Mouse (Mus musculus): ENCODE data around the gene Bicc1. TPM values are rescaled to one million over a fixed set of nuclear protein-coding genes. Genes with fewer than 3 reads are reported as not detected.

Gene Bicc1
- polyA plus RNA-seq, 1 experiment, result 69.0 TPM

GRCm38 (mm10) chr10:71140281-71140845, 19.1 kb downstream of the Bicc1 start:
- TF ChIP-seq POLR2A (IDR thresholded peaks at IDR 0.05; ENCODE audit: low read depth, low read length) (no peak), CTCF (conservative IDR thresholded peaks at IDR 0.05; ENCODE audit: insufficient read depth, insufficient read length, low read depth, low read length) (no peak)
- DNase-seq, result peak; percentile 53
- H3K36me3 ChIP-seq (ENCODE audit: control insufficient read depth, insufficient read depth, low read length), result no peaks in the 10 kb centered on the region; the same call in 1 of the 2 replicates
- H3K4me3 ChIP-seq (ENCODE audit: insufficient read depth, low read depth, low read length), result no peak overlapping the region
- 51% methylated on average over 6 of the region's 6 CpGs for WGBS
- no peaks in the 10 kb centered on the region for H3K27me3 ChIP-seq (replicated peaks; ENCODE audit: control insufficient read depth, insufficient read depth, low read length)
- peak overlapping the region; percentile 81 for H3K27ac ChIP-seq (ENCODE audit: insufficient read depth, low read depth, low read length)
- H3K4me1 ChIP-seq (ENCODE audit: control insufficient read depth, insufficient read depth, low read length), result peaks cover 25% of the 10 kb centered on the region

GRCm38 (mm10) chr10:71138852-71139197, 20.7 kb downstream of the Bicc1 start:
- no peak for DNase-seq
- WGBS, result 74% methylated on average over 2 of the region's 2 CpGs
- Histone ChIP-seq H3K27me3 (replicated peaks; ENCODE audit: control insufficient read depth, insufficient read depth, low read length) (no peaks in the 10 kb centered on the region), H3K4me3 (ENCODE audit: insufficient read depth, low read depth, low read length) (no peak overlapping the region), H3K4me1 (ENCODE audit: control insufficient read depth, insufficient read depth, low read length) (peaks cover 26% of the 10 kb centered on the region), H3K27ac (ENCODE audit: insufficient read depth, low read depth, low read length) (0 out of 2 replicates have a peak overlapping the region, but pooled peaks have one; percentile 2), H3K36me3 (ENCODE audit: control insufficient read depth, insufficient read depth, low read length) (no peaks in the 10 kb centered on the region; the same call in 1 of the 2 replicates)
- no peak for TF ChIP-seq CTCF (conservative IDR thresholded peaks at IDR 0.05; ENCODE audit: insufficient read depth, insufficient read length, low read depth, low read length)
- TF ChIP-seq POLR2A (IDR thresholded peaks at IDR 0.05; ENCODE audit: low read depth, low read length), result no peak

GRCm38 (mm10) chr10:71138132-71138851, 21.2 kb downstream of the Bicc1 start:
- no peaks in the 10 kb centered on the region for H3K36me3 ChIP-seq (ENCODE audit: control insufficient read depth, insufficient read depth, low read length)
- TF ChIP-seq POLR2A (IDR thresholded peaks at IDR 0.05; ENCODE audit: low read depth, low read length) (no peak), CTCF (conservative IDR thresholded peaks at IDR 0.05; ENCODE audit: insufficient read depth, insufficient read length, low read depth, low read length) (no peak)
- no peaks in the 10 kb centered on the region for H3K27me3 ChIP-seq (replicated peaks; ENCODE audit: control insufficient read depth, insufficient read depth, low read length)
- peaks cover 27% of the 10 kb centered on the region for H3K4me1 ChIP-seq (ENCODE audit: control insufficient read depth, insufficient read depth, low read length)
- peak; percentile 59 for DNase-seq
- 0 out of 2 replicates have a peak overlapping the region, but pooled peaks have one; percentile 2 for H3K27ac ChIP-seq (ENCODE audit: insufficient read depth, low read depth, low read length)
- 57% methylated on average over 14 of the region's 14 CpGs for WGBS
- no peak overlapping the region for H3K4me3 ChIP-seq (ENCODE audit: insufficient read depth, low read depth, low read length)

DNA sequence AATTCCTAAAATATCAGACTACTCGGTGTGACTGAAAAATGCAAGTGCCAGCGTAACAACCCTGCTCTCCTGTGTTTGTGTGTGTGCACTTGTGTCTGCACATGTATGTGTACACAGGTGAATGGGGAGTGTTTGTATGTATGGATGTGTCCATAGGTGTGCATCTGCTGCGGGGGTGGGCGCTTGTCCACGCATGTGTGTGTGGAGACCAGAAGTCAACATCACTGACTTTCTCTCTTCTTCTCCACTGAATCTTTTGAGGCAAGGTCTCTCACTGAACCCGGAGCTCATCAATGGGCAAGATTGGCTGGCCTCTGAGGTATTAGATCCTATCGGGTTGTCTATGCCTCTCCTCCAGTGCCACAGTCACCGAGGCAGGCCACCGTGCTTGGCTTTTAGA, 21.9 kb downstream of the Bicc1 start:
- whole genome bisulfite sequencing, result 96% methylated on average over 9 of the region's 9 CpGs
- no peak for TF ChIP-seq CTCF (conservative IDR thresholded peaks at IDR 0.05; ENCODE audit: insufficient read depth, insufficient read length, low read depth, low read length)
- TF ChIP-seq POLR2A (IDR thresholded peaks at IDR 0.05; ENCODE audit: low read depth, low read length), result no peak
- peaks cover 34% of the 10 kb centered on the region for H3K4me1 ChIP-seq (ENCODE audit: control insufficient read depth, insufficient read depth, low read length)
- H3K27me3 ChIP-seq (replicated peaks; ENCODE audit: control insufficient read depth, insufficient read depth, low read length), result no peaks in the 10 kb centered on the region
- no peak overlapping the region for H3K27ac ChIP-seq (ENCODE audit: insufficient read depth, low read depth, low read length)
- H3K4me3 ChIP-seq (ENCODE audit: insufficient read depth, low read depth, low read length), result no peak overlapping the region
- H3K36me3 ChIP-seq (ENCODE audit: control insufficient read depth, insufficient read depth, low read length), result no peaks in the 10 kb centered on the region
- DNase-seq, result no peak

- Histone ChIP-seq H3K27me3 (replicated peaks; ENCODE audit: control insufficient read depth, insufficient read depth, low read length) (no peaks in the 10 kb centered on the region), H3K27ac (ENCODE audit: insufficient read depth, low read depth, low read length) (0 out of 2 replicates have a peak overlapping the region, but pooled peaks have one; percentile 11), H3K4me3 (ENCODE audit: insufficient read depth, low read depth, low read length) (no peak overlapping the region), H3K36me3 (ENCODE audit: control insufficient read depth, insufficient read depth, low read length) (no peaks in the 10 kb centered on the region), H3K4me1 (ENCODE audit: control insufficient read depth, insufficient read depth, low read length) (peaks cover 33% of the 10 kb centered on the region)
- DNase-seq, result no peak
- 68% methylated on average over 9 of the region's 9 CpGs for WGBS
- TF ChIP-seq POLR2A (IDR thresholded peaks at IDR 0.05; ENCODE audit: low read depth, low read length) (no peak), CTCF (conservative IDR thresholded peaks at IDR 0.05; ENCODE audit: insufficient read depth, insufficient read length, low read depth, low read length) (no peak)
Measured at GRCm38 (mm10) chr10:71131333-71131732, 28.2 kb downstream of the Bicc1 start.

DNA sequence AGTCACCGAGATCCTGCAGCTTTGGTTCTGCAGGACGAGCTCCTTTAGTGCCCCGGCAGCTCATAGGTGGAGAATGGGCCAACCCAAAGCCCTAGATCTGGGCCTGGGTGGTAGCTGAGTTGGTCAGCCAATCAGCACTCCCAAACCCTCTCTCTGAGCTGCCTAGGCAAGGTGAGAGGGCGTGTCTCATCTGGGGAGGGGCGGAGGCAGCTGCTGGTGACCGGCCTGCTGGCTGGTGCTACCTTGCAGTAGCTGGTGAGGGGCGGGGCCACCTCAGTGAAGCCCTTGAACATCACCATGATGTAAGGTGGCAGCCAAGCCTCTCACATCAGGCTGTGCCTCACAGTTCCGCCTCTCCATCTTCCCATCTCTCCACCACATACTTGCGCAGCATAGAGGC, 29.2 kb downstream of the Bicc1 start:
- 61% methylated on average over 9 of the region's 9 CpGs for WGBS

DNA sequence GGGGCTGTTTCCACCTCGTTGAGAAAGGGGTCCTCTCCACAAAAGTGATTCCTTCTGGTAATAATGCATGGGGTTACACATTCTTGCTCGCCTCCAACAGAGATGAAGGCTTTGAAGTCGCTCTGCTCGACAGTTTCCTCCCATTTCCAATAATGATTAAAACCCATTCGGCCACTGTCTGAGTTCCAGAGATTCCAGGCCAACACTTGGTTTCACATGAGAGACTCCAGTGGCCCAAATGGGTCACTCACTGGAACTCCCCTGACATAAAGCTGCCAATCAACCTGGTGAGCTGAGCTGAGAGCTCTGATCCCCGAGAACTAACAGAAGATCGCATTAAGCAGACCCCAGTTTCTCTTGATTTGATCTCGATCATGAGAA, 31.6 kb downstream of the Bicc1 start:
- WGBS, result 15% methylated on average over 8 of the region's 8 CpGs

More for the DNA sequence above, 29.2 kb downstream of the Bicc1 start:
- H3K27ac ChIP-seq (ENCODE audit: insufficient read depth, low read depth, low read length), result no peak overlapping the region
- H3K36me3 ChIP-seq (ENCODE audit: control insufficient read depth, insufficient read depth, low read length), result no peaks in the 10 kb centered on the region
- peaks cover 34% of the 10 kb centered on the region for H3K4me1 ChIP-seq (ENCODE audit: control insufficient read depth, insufficient read depth, low read length)
- TF ChIP-seq CTCF (conservative IDR thresholded peaks at IDR 0.05; ENCODE audit: insufficient read depth, insufficient read length, low read depth, low read length), result no peak
- no peak for TF ChIP-seq POLR2A (IDR thresholded peaks at IDR 0.05; ENCODE audit: low read depth, low read length)
- DNase-seq, result peak; percentile 79
- H3K4me3 ChIP-seq (ENCODE audit: insufficient read depth, low read depth, low read length), result no peak overlapping the region
- no peaks in the 10 kb centered on the region for H3K27me3 ChIP-seq (replicated peaks; ENCODE audit: control insufficient read depth, insufficient read depth, low read length)

More for the DNA sequence above, 31.6 kb downstream of the Bicc1 start:
- no peaks in the 10 kb centered on the region for H3K27me3 ChIP-seq (replicated peaks; ENCODE audit: control insufficient read depth, insufficient read depth, low read length)
- H3K27ac ChIP-seq (ENCODE audit: insufficient read depth, low read depth, low read length), result peak overlapping the region; percentile 93
- no peaks in the 10 kb centered on the region for H3K36me3 ChIP-seq (ENCODE audit: control insufficient read depth, insufficient read depth, low read length)
- peaks cover 39% of the 10 kb centered on the region for H3K4me1 ChIP-seq (ENCODE audit: control insufficient read depth, insufficient read depth, low read length)
- no peak for TF ChIP-seq POLR2A (IDR thresholded peaks at IDR 0.05; ENCODE audit: low read depth, low read length)
- TF ChIP-seq CTCF (conservative IDR thresholded peaks at IDR 0.05; ENCODE audit: insufficient read depth, insufficient read length, low read depth, low read length), result no peak
- no peak overlapping the region for H3K4me3 ChIP-seq (ENCODE audit: insufficient read depth, low read depth, low read length)
- DNase-seq, result peak; percentile 94
